Mouse (Mus musculus) hindbrain, embryonic 13.5 days (tissue): ENCODE measurements around the gene Vgll2. TPM values are rescaled to one million over a fixed set of nuclear protein-coding genes. Genes with fewer than 3 reads are reported as not detected.

ENCODE experiments used
- ATAC-seq: fragments of 200-750 bp; cut with Nextera tagmentation; 2 replicates; pipeline ENCODE4 v1.8.0; 2017; ENCODE audit warnings: moderate TSS enrichment; ENCODE audit not compliant: low FRiP score
- H3K27ac ChIP-seq: fragments of 300-500 bp; sonication (generic); 2 replicates; pipeline ENCODE4 v1.5.1; 2015; ENCODE audit warnings: inconsistent platforms, mild to moderate bottlenecking, moderate library complexity
- H3K27me3 ChIP-seq: fragments of 300-500 bp; sonication (generic); 2 replicates; pipeline ENCODE4 v1.6.1; 2015; ENCODE audit warnings: mild to moderate bottlenecking, inconsistent platforms
- H3K36me3 ChIP-seq: fragments of 300-500 bp; sonication (generic); 2 replicates; pipeline ENCODE4 v1.6.1; 2015; ENCODE audit warnings: mild to moderate bottlenecking, inconsistent platforms
- H3K4me1 ChIP-seq: fragments of 300-500 bp; sonication (generic); replicated peaks from 2 replicates; pipeline ENCODE4 v1.6.1; 2015; ENCODE audit warnings: inconsistent platforms
- H3K4me2 ChIP-seq: fragments of 300-500 bp; sonication (generic); 2 replicates; pipeline ENCODE4 v1.6.1; 2015; ENCODE audit warnings: inconsistent platforms, mild to moderate bottlenecking, moderate library complexity
- H3K4me3 ChIP-seq: fragments of 300-500 bp; sonication (generic); 2 replicates; pipeline ENCODE4 v1.5.1; 2015; ENCODE audit warnings: mild to moderate bottlenecking, inconsistent platforms
- H3K9ac ChIP-seq: fragments of 300-500 bp; sonication (generic); 2 replicates; pipeline ENCODE4 v1.6.1; 2015; ENCODE audit warnings: mild to moderate bottlenecking, inconsistent platforms
- H3K9me3 ChIP-seq: fragments of 300-500 bp; sonication (generic); 2 replicates; pipeline ENCODE4 v1.6.1; 2016; ENCODE audit warnings: inconsistent platforms
- WGBS: fragments of 180-500 bp; shearing (Covaris S2); methylation state at CpG from one replicate; pipeline ENCODE4 v1.1.7; 2015; 5-methylcytosine and 5-hydroxymethylcytosine counted together
- polyA plus RNA-seq: library from polyadenylated mRNA; unstranded; fragments of >200 nt; fragmentation: Nextera tagmentation; extraction: Ambion mirVana; gene quantifications from 2 replicates; pipeline ENCODE4 v1.2.1, GENCODE M21; 2015

Gene Vgll2
- polyA plus RNA-seq, result 0.27 and 0.56 TPM in 2 replicates

DNA sequence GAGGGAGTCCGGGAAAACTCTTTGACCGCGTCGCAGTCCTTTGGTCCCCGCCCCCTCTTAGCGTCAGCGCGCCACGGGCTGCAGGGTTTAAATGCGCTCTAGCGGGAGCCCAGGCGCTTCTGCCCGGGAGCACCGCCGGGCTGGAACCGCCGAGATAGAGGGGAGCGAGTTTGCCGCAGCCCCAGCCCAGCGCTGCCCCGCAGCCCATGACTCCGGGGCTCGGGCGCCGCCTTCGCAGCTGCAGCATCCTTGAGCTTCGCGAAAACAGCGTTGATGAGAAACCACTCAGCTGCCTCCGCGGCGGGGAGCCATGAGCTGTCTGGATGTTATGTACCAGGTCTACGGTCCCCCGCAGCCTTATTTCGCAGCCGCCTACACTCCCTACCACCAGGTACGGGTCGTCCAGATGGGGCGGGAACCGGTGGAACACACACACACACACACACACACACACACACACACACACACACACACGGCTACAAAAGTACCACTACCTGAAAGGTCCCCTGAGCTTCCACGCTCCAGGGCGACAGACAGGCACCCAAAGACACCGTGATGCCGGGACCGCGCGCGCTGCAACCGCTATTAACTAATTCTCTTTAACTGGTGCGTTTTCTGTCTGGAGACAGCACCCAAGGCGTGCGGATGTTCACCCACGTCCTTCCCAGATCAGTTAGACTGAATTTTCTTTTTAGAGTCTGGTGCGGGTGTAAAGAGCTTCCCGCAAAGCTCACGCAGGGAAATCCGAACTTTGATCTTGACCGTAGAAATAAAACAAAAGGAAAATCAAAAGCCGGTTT, at the start of gene Vgll2:
TSS of gene Vgll2 (plus strand) at position 90 of the 800 bp plus-strand sequence.
- no peak within 1 kb of the TSS for H3K27ac ChIP-seq
- peaks cover 24% of the 10 kb centered on the region for H3K4me1 ChIP-seq
- peak; percentile 87 for ATAC-seq
- peak within 1 kb of the TSS; percentile 47 for H3K4me3 ChIP-seq
- H3K27me3 ChIP-seq, result peaks cover 91% of the 10 kb centered on the region
- peak within 1 kb of the TSS; percentile 62 for H3K9ac ChIP-seq
- H3K4me2 ChIP-seq, result peak within 1 kb of the TSS; percentile 79
- under 1% methylated on average over 50 of the region's 60 CpGs for WGBS
- H3K9me3 ChIP-seq, result no peaks in the 10 kb centered on the region
- no peaks in the 10 kb centered on the region for H3K36me3 ChIP-seq

DNA sequence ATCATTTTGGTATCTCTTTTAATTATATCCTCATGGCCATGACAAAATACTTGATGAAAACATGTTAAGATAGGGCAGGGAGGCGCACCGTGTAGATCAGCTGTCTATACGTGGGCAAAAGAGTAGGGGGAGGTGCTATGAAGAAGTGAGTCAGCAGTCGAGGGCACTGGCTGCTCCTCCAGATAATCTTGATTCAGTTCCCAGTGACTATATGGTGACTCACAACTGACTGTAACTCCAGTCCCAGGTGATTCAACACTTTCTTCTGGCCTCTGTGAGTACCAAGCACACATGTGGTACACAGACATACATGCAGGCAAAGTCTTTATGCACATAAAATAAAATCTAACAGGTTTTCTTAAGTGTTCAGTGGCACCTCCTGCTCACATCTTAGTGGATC, 47.2 kb upstream of the Vgll2 start:
- Histone ChIP-seq H3K9ac (no peak overlapping the region), H3K4me1 (no peaks in the 10 kb centered on the region), H3K27ac (no peak overlapping the region), H3K4me2 (no peak overlapping the region), H3K27me3 (no peaks in the 10 kb centered on the region), H3K4me3 (no peak overlapping the region), H3K9me3 (no peaks in the 10 kb centered on the region), H3K36me3 (no peaks in the 10 kb centered on the region)
- WGBS, result 86% methylated on average over 4 of the region's 4 CpGs
- no peak for ATAC-seq

DNA sequence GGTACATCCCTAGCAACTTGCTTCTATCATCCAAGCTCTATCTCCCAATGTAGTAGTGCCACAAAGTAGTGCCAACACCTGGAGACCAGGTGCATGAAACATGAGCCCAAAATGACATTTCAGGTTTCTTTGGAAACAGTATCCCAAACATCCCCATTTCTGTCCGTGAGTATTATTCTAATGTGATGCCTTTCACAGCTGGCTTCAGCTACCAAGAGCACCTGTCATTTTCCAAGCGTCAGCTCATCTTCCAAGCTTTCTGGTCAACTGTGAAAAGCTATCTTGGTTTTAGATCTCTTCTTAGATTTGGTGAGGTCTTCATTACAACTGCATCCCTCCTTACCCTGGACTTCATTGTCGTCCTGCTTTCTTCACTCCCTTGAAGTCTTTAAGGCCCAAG, 46.7 kb upstream of the Vgll2 start:
- ATAC-seq, result no peak
- no peak overlapping the region for H3K4me2 ChIP-seq
- no peaks in the 10 kb centered on the region for H3K9me3 ChIP-seq
- no peak overlapping the region for H3K27ac ChIP-seq
- no peak overlapping the region for H3K4me3 ChIP-seq
- no peaks in the 10 kb centered on the region for H3K36me3 ChIP-seq
- H3K9ac ChIP-seq, result no peak overlapping the region
- WGBS, result 90% methylated on average over 3 of the region's 3 CpGs
- H3K4me1 ChIP-seq, result no peaks in the 10 kb centered on the region
- H3K27me3 ChIP-seq, result no peaks in the 10 kb centered on the region

DNA sequence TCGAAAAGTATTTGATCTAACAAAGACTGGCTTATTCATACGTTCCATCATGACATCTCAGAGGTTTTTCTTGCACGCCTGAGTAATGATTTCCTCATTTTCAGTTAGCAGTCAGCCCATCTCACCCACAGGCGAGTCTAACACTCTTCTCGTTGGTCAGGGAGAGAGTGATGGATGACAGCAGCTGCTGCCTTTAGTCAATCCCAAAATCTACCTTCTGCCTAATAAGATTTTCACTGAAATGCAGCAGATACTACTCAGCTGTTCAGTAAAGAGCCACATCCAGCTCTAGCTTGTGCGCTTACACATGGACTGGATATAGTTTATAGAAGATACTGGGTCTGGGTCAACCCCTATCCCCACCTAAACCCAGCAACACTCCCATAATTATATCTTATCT, 40.7 kb upstream of the Vgll2 start:
- Histone ChIP-seq H3K9ac (no peak overlapping the region), H3K36me3 (no peaks in the 10 kb centered on the region), H3K27me3 (no peaks in the 10 kb centered on the region), H3K27ac (no peak overlapping the region), H3K9me3 (no peaks in the 10 kb centered on the region), H3K4me1 (no peaks in the 10 kb centered on the region), H3K4me3 (no peak overlapping the region), H3K4me2 (no peak overlapping the region)
- no peak for ATAC-seq
- WGBS, result 68% methylated on average over 6 of the region's 6 CpGs

DNA sequence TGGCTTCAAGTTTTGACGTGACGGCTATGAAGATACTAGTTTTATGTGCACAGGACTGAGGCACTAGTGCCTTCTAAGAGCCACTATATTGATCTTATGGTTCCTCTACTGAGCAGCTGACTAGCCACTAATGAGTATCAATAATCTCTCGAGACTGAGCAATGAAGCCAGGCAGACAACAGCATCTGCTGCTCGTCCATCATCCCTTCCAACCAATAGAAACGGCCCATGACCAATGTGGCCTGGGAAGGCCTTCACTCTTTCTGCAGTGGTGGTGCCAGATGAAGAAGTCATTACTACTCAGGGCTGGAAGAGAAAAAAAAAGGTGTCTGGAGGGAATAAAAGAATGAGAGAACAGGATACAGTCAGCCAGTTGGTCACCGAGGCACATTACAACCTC, 39.9 kb upstream of the Vgll2 start:
- Histone ChIP-seq H3K27ac (no peak overlapping the region), H3K36me3 (no peaks in the 10 kb centered on the region), H3K4me2 (no peak overlapping the region), H3K9ac (no peak overlapping the region), H3K27me3 (no peaks in the 10 kb centered on the region), H3K4me1 (no peaks in the 10 kb centered on the region), H3K4me3 (no peak overlapping the region), H3K9me3 (no peaks in the 10 kb centered on the region)
- 73% methylated on average over 6 of the region's 6 CpGs for WGBS
- no peak for ATAC-seq

DNA sequence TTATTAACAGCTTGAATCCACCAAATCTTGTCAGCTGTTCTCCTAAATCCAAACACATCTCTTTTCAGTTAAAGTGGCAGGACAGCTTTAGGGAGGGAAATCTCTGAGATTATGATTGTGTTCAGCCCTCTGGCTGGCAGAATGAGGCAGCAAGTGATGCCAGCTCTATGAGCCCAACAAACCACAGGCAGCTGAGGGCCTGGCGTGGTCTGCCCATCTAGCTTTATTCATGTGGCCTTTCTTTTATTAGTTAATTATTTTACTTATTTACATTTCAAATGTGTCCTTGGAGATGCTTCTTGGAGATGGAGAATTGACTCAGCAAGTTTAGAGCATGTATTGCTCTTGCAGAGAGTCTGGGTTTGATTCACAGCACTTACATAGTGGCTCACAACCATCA, 3.8 kb upstream of the Vgll2 start:
- Histone ChIP-seq H3K4me3 (no peak overlapping the region), H3K36me3 (no peaks in the 10 kb centered on the region), H3K4me1 (peaks cover 18% of the 10 kb centered on the region), H3K9ac (no peak overlapping the region), H3K9me3 (no peaks in the 10 kb centered on the region), H3K27me3 (peaks cover 49% of the 10 kb centered on the region), H3K27ac (no peak overlapping the region), H3K4me2 (no peak overlapping the region)
- WGBS, result 57% methylated on average over 1 of the region's 1 CpGs
- no peak for ATAC-seq

DNA sequence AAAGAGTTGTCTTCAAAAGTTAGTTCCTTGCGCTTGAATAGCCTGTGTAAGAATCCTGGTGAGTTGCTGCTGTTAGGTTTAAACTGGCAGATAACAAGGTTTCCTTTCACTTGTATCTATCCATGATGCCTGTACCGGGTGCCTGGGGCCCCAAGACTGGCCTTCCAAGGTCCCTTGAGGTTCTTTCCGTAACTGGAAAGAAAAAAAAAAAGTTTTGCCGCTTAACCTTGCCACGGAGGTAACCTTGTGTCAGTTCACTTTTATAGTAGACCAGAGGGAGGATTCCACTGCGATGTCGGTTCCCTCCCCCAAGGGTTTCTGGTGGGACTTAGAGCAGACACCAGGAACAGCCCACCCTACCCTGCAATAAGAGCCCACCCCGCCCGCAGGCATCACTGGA, 1.1 kb upstream of the Vgll2 start:
- Histone ChIP-seq H3K36me3 (no peaks in the 10 kb centered on the region), H3K4me3 (0 out of 2 replicates have a peak overlapping the region, but pooled peaks have one; percentile 47), H3K9ac (no peak overlapping the region), H3K27ac (no peak overlapping the region), H3K4me2 (peak overlapping the region; percentile 79; the same call in 1 of the 2 replicates), H3K27me3 (peaks cover 77% of the 10 kb centered on the region), H3K4me1 (peaks cover 18% of the 10 kb centered on the region), H3K9me3 (no peaks in the 10 kb centered on the region)
- 1% methylated on average over 9 of the region's 9 CpGs for WGBS
- ATAC-seq, result no peak

DNA sequence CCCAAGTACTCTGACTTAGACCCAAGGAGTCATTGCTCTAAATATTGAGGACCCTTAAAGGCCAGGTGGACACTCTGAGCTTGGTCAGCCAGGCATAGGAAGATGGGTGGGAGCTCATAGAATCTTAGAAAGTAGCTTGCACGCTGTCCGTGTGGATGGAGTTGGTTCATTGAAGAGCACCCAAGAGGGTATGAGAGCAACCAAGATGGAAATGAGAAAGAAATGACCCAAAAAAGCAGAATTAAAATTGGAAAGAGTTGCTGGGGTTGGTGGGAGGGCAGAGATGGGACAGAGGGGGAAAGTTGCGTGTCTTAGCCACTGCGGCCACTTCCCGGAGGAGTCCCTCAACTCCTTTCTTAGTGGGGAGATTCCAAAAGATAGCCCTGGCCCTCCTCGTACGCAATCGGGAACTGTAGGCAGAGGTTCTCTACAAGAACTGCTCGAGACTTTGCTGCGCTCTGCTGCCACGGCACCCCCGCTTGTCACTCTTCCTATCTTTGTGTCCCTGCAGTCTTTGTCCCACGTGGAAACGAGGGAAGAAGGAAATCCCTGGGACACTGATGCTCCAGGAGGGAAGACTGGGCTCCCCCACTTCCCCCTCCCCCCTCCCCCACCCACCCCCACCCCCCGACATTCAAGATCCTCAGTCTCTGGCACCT, 437 bp upstream of the Vgll2 start:
- Histone ChIP-seq H3K36me3 (no peaks in the 10 kb centered on the region), H3K9me3 (no peaks in the 10 kb centered on the region), H3K9ac (peak overlapping the region; percentile 62; the same call in 1 of the 2 replicates), H3K4me3 (peak overlapping the region; percentile 47), H3K4me2 (peak overlapping the region; percentile 79), H3K4me1 (peaks cover 18% of the 10 kb centered on the region), H3K27ac (no peak overlapping the region), H3K27me3 (peaks cover 83% of the 10 kb centered on the region)
- ATAC-seq, result peak; percentile 71
- 0% methylated on average over 14 of the region's 15 CpGs for WGBS

DNA sequence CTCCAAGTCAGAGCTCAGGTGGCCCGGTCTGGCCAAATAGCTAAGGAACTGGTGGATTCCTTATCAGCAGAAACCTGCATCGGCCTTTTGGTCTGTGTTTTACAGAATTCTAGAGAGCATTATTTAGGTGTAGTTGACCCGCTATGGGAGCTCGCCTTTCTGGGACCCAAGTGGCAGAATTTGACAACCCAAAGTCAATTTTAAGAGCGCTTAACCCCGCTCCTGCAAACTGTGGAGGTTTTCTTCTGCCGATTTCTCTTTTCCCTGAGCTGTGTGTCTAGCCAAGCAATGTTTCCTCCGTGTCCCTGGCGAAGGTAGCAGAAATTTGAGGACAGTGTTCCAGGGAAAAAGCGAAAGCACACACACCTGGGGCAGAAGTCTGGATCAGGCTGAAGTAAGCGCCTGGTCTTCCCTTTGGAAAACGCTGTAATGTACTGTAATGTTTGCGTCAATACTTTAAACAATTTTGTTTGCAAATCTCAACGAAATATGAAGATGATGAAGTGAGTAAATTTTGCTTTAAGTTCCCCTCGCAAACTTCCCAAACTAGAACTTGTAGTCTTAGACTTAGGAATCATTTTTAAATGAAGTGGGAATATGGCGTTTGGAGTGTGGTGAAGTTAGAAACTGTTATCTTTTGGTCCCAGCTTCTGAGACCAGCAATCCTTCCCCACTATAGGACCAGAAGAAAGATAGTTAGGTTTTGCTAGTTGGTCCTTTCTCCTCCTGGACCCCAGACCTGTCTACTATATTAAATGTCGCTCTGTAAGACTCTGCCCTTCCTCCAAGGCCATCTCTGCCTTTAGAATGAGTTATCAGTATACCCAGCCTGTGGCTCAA, 1.1 kb downstream of the Vgll2 start:
- Histone ChIP-seq H3K36me3 (no peaks in the 10 kb centered on the region), H3K9me3 (no peaks in the 10 kb centered on the region), H3K4me2 (peak overlapping the region; percentile 79), H3K4me3 (peak overlapping the region; percentile 47), H3K4me1 (peaks cover 29% of the 10 kb centered on the region), H3K9ac (no peak overlapping the region), H3K27me3 (peaks cover 97% of the 10 kb centered on the region), H3K27ac (no peak overlapping the region)
- ATAC-seq, result no peak
- 2% methylated on average over 17 of the region's 17 CpGs for WGBS

DNA sequence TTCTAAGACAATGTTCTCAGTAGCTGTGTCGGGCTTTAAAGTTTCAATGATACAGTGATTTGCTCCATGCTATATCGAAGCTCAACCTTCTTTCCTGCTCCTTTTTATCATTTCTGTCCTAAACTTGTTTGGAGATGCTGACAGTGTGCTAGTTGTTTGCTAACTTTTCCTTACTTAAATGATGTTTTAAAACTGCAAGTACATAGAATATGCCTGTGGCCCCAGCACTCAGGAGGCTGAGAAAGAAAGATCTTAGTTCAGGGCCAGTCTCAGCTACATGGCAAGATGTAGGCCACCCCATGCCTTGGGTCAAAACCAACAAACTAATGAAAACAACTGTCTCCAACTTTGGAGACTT, 1.7 kb downstream of the Vgll2 start:
- WGBS, result 8% methylated on average over 2 of the region's 2 CpGs
- H3K4me3 ChIP-seq, result no peak overlapping the region
- no peaks in the 10 kb centered on the region for H3K36me3 ChIP-seq
- no peak overlapping the region for H3K27ac ChIP-seq
- no peak overlapping the region for H3K4me2 ChIP-seq
- peaks cover 29% of the 10 kb centered on the region for H3K4me1 ChIP-seq
- peaks cover 98% of the 10 kb centered on the region for H3K27me3 ChIP-seq
- no peaks in the 10 kb centered on the region for H3K9me3 ChIP-seq
- ATAC-seq, result no peak
- no peak overlapping the region for H3K9ac ChIP-seq

DNA sequence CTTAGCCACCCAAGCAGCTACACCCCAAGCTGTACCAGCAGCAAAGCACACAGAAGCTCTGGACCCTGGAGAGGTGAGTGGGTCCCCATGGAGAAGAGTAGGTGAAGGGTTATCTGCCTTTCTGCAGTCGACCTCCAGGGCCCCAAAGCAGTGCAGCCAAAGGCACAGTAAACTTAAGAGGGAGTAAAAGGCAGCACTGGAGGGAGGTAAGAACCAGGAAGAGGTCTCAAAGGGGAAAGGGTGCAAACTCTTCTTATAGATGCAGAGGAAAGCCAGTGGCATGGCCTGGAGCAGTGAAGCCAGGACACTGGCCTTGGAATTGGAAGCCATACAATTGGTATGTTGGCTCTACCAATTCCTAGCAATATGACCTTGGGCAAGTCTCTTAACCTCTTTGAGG, 3.0 kb downstream of the Vgll2 start:
- H3K4me3 ChIP-seq, result no peak overlapping the region
- peaks cover 100% of the 10 kb centered on the region for H3K27me3 ChIP-seq
- ATAC-seq, result no peak
- H3K27ac ChIP-seq, result no peak overlapping the region
- 0% methylated on average over 1 of the region's 1 CpGs for WGBS
- no peak overlapping the region for H3K4me2 ChIP-seq
- H3K36me3 ChIP-seq, result no peaks in the 10 kb centered on the region
- no peak overlapping the region for H3K9ac ChIP-seq
- peaks cover 29% of the 10 kb centered on the region for H3K4me1 ChIP-seq
- no peaks in the 10 kb centered on the region for H3K9me3 ChIP-seq

DNA sequence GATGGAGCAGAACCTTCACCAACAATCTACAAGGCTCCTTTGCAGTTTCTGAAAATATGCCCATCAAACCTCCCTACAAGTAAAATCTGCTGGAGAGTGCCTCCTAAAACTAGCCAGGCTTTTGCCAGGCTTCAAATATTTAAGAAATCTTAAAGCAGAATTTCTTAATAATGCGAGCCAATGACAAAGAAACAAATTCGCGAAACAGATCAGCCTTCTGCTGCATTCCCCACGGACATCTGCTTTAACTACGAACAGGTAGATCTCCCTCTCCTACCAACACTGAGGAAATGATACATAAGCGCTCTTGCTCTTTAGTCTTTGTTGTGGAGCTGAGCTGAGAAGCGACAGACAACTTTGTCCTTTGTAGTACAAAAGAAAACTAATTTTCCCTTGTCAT, 3.5 kb downstream of the Vgll2 start:
- H3K4me3 ChIP-seq, result no peak overlapping the region
- H3K36me3 ChIP-seq, result no peaks in the 10 kb centered on the region
- H3K9ac ChIP-seq, result no peak overlapping the region
- no peak overlapping the region for H3K4me2 ChIP-seq
- H3K4me1 ChIP-seq, result peaks cover 29% of the 10 kb centered on the region
- H3K27ac ChIP-seq, result no peak overlapping the region
- no peaks in the 10 kb centered on the region for H3K9me3 ChIP-seq
- ATAC-seq, result no peak
- peaks cover 100% of the 10 kb centered on the region for H3K27me3 ChIP-seq
- 7% methylated on average over 7 of the region's 7 CpGs for WGBS
